Mouse (Mus musculus): Measurements from ENCODE around the gene Hcrtr2. TPM values are rescaled to one million over a fixed set of nuclear protein-coding genes. Genes with fewer than 3 reads are reported as not detected.
A peak's percentile ranks its signal among the peaks of the same experiment; 100 is the strongest.

Hcrtr2 gene
- polyA plus RNA-seq, 1 experiment from 2014 or later: 0.16 TPM

GRCm38 (mm10) chr9:76322122-76323052, 1.3 kb downstream of the Hcrtr2 start:
- Histone ChIP-seq H3K4me3 (ENCODE audit: low read depth, low read length) (no peak overlapping the region), H3K4me1 (ENCODE audit: insufficient read depth) (no peaks in the 10 kb centered on the region), H3K36me3 (replicated peaks; ENCODE audit: insufficient read depth, low read length) (no peaks in the 10 kb centered on the region), H3K27me3 (ENCODE audit: insufficient read depth, low read length) (peaks cover 25% of the 10 kb centered on the region), H3K4me2 (ENCODE audit: low read depth, low read length) (peak overlapping the region; percentile 43), H3K27ac (ENCODE audit: low read depth) (no peak overlapping the region), H3K9ac (replicated peaks) (no peak overlapping the region), H3K9me3 (ENCODE audit: low read length) (no peaks in the 10 kb centered on the region)
- TF ChIP-seq EP300 (IDR thresholded peaks at IDR 0.05; ENCODE audit: low read depth) (no peak), CTCF (IDR thresholded peaks at IDR 0.05; ENCODE audit: low read depth) (no peak)
- DNase-seq (no peak), ATAC-seq (no peak)
- WGBS (ENCODE audit: insufficient replicate concordance): 9% methylated on average over 24 of the region's 24 CpGs

GRCm38 (mm10) chr9:76321589-76321988, 2.1 kb downstream of the Hcrtr2 start:
- TF ChIP-seq CTCF (IDR thresholded peaks at IDR 0.05; ENCODE audit: low read depth): no peak
- no peak for TF ChIP-seq EP300 (IDR thresholded peaks at IDR 0.05; ENCODE audit: low read depth)
- Histone ChIP-seq H3K36me3 (replicated peaks; ENCODE audit: insufficient read depth, low read length) (no peaks in the 10 kb centered on the region), H3K9ac (replicated peaks) (no peak overlapping the region), H3K27ac (ENCODE audit: low read depth) (no peak overlapping the region), H3K4me3 (ENCODE audit: low read depth, low read length) (no peak overlapping the region), H3K4me2 (ENCODE audit: low read depth, low read length) (no peak overlapping the region), H3K27me3 (ENCODE audit: insufficient read depth, low read length) (peaks cover 25% of the 10 kb centered on the region), H3K9me3 (ENCODE audit: low read length) (no peaks in the 10 kb centered on the region), H3K4me1 (ENCODE audit: insufficient read depth) (no peaks in the 10 kb centered on the region)
- WGBS (ENCODE audit: insufficient replicate concordance): 86% methylated on average over 4 of the region's 4 CpGs
- DNase-seq (no peak), ATAC-seq (no peak)

GRCm38 (mm10) chr9:76320755-76321154, 2.9 kb downstream of the Hcrtr2 start:
- Histone ChIP-seq H3K27ac (ENCODE audit: low read depth) (no peak overlapping the region), H3K9ac (replicated peaks) (no peak overlapping the region), H3K4me2 (ENCODE audit: low read depth, low read length) (no peak overlapping the region), H3K4me1 (ENCODE audit: insufficient read depth) (no peaks in the 10 kb centered on the region), H3K27me3 (ENCODE audit: insufficient read depth, low read length) (peaks cover 25% of the 10 kb centered on the region), H3K36me3 (replicated peaks; ENCODE audit: insufficient read depth, low read length) (no peaks in the 10 kb centered on the region), H3K4me3 (ENCODE audit: low read depth, low read length) (no peak overlapping the region), H3K9me3 (ENCODE audit: low read length) (no peaks in the 10 kb centered on the region)
- DNase-seq (no peak), ATAC-seq (no peak)
- TF ChIP-seq CTCF (IDR thresholded peaks at IDR 0.05; ENCODE audit: low read depth) (no peak), EP300 (IDR thresholded peaks at IDR 0.05; ENCODE audit: low read depth) (no peak)
- WGBS (ENCODE audit: insufficient replicate concordance): 72% methylated on average over 1 of the region's 1 CpGs

- Histone ChIP-seq H3K4me3 (ENCODE audit: low read depth, low read length) (no peak overlapping the region), H3K4me1 (ENCODE audit: insufficient read depth) (no peaks in the 10 kb centered on the region), H3K4me2 (ENCODE audit: low read depth, low read length) (no peak overlapping the region), H3K36me3 (replicated peaks; ENCODE audit: insufficient read depth, low read length) (no peaks in the 10 kb centered on the region), H3K27ac (ENCODE audit: low read depth) (no peak overlapping the region), H3K9ac (replicated peaks) (no peak overlapping the region), H3K9me3 (ENCODE audit: low read length) (no peaks in the 10 kb centered on the region), H3K27me3 (ENCODE audit: insufficient read depth, low read length) (peaks cover 17% of the 10 kb centered on the region)
- DNase-seq: no peak
- TF ChIP-seq EP300 (IDR thresholded peaks at IDR 0.05; ENCODE audit: low read depth): no peak
- no peak for TF ChIP-seq CTCF (IDR thresholded peaks at IDR 0.05; ENCODE audit: low read depth)
- no peak for ATAC-seq
- 67% methylated on average over 4 of the region's 4 CpGs for WGBS (ENCODE audit: insufficient replicate concordance)
Observed at GRCm38 (mm10) chr9:76318302-76318701, 5.4 kb downstream of the Hcrtr2 start.

GRCm38 (mm10) chr9:76315096-76315495, 8.6 kb downstream of the Hcrtr2 start:
- no peaks in the 10 kb centered on the region for H3K4me1 ChIP-seq (ENCODE audit: insufficient read depth)
- no peaks in the 10 kb centered on the region for H3K9me3 ChIP-seq (ENCODE audit: low read length)
- H3K9ac ChIP-seq (replicated peaks): no peak overlapping the region
- no peak overlapping the region for H3K27ac ChIP-seq (ENCODE audit: low read depth)
- H3K27me3 ChIP-seq (ENCODE audit: insufficient read depth, low read length): no peaks in the 10 kb centered on the region
- no peaks in the 10 kb centered on the region for H3K36me3 ChIP-seq (replicated peaks; ENCODE audit: insufficient read depth, low read length)
- H3K4me2 ChIP-seq (ENCODE audit: low read depth, low read length): no peak overlapping the region
- no peak for ATAC-seq
- TF ChIP-seq CTCF (IDR thresholded peaks at IDR 0.05; ENCODE audit: low read depth) (no peak), EP300 (IDR thresholded peaks at IDR 0.05; ENCODE audit: low read depth) (no peak)
- H3K4me3 ChIP-seq (ENCODE audit: low read depth, low read length): no peak overlapping the region
- DNase-seq: no peak

GRCm38 (mm10) chr9:76313921-76314320, 9.7 kb downstream of the Hcrtr2 start:
- Histone ChIP-seq H3K27me3 (ENCODE audit: insufficient read depth, low read length) (no peaks in the 10 kb centered on the region), H3K4me1 (ENCODE audit: insufficient read depth) (no peaks in the 10 kb centered on the region), H3K27ac (ENCODE audit: low read depth) (no peak overlapping the region), H3K9me3 (ENCODE audit: low read length) (no peaks in the 10 kb centered on the region), H3K36me3 (replicated peaks; ENCODE audit: insufficient read depth, low read length) (no peaks in the 10 kb centered on the region), H3K4me3 (ENCODE audit: low read depth, low read length) (no peak overlapping the region), H3K4me2 (ENCODE audit: low read depth, low read length) (no peak overlapping the region), H3K9ac (replicated peaks) (no peak overlapping the region)
- DNase-seq: no peak
- no peak for ATAC-seq
- TF ChIP-seq CTCF (IDR thresholded peaks at IDR 0.05; ENCODE audit: low read depth) (no peak), EP300 (IDR thresholded peaks at IDR 0.05; ENCODE audit: low read depth) (no peak)
